Mouse (Mus musculus) liver, embryonic 14.5 days (tissue): ENCODE data around the gene Dock2.

Experiments used
- CTCF ChIP-seq: IDR thresholded peaks from 2 replicates; pipeline ENCODE4 v1.5.1; 2016; ENCODE audit warnings: antibody characterized with exemption, low read depth, control low read depth
- EP300 ChIP-seq: IDR thresholded peaks from 2 replicates; pipeline ENCODE4 v1.6.1; 2016; ENCODE audit warnings: antibody characterized with exemption, low read depth

- TF ChIP-seq EP300 (no peak), CTCF (no peak)
Measured at GRCm38 (mm10) chr11:34492986-34493385, 290.7 kb downstream of the Dock2 start.
